Mouse (Mus musculus) E14TG2a.4 (cell line): ENCODE data around the gene Tdrd3.

Experiments used
- CTCF ChIP-seq: conservative IDR thresholded peaks from 2 replicates; pipeline ENCODE4 v1.5.1; 2014; ENCODE audit warnings: low read length
- POU5F1 ChIP-seq: IDR thresholded peaks from 2 replicates; pipeline ENCODE4 v1.6.1; 2014; ENCODE audit warnings: low read length, borderline replicate concordance

DNA sequence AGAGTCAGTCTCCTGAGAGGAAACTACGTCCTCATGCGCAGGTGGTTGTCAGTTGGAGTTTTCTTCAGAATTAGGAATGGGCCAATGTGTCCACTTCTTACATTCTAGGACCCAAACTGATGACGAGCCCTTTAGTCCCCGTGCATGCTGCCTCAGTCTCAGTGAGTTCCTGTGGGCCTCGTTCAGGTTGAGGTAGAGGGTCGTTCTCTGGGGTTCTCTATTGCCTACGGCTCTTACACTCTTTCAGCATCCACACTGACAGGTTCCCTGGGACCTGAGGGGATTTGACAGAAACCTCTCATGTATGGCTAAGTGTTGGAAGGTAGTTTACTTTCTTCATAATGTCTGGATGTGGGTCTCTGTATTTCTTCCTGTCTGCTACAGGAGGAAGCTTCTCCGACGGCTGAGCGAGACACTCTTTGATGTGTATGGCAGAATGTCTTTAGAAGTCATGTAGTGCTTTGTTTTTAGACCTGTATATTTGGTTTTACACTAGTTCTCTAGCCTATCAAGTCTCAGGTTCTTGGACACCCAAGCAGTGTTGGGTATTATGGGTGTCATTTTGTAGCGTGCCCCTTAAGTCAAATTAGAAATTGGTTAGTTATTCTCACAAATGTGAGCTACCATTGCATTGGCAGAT is 81.6 kb downstream of the Tdrd3 start:
- TF ChIP-seq CTCF (no peak), POU5F1 (no peak)
